Mouse (Mus musculus) gastrocnemius, adult 2 months (tissue): Measurements from ENCODE around the gene Csnk1e. TPM values are rescaled to one million over a fixed set of nuclear protein-coding genes. Genes with fewer than 3 reads are reported as not detected.

Experiments
- DNase-seq: peaks from one replicate; pipeline ENCODE4 v3.0.0; 2022
- H3K27ac ChIP-seq: fragments of 200-600 bp; 2 replicates; pipeline ENCODE4 v1.8.1; 2022; ENCODE audit warnings: mild to moderate bottlenecking
- H3K4me3 ChIP-seq: fragments of 200-600 bp; 2 replicates; pipeline ENCODE4 v1.8.1; 2022; ENCODE audit warnings: mild to moderate bottlenecking, moderate library complexity
- CTCF ChIP-seq: fragments of 200-600 bp; IDR thresholded peaks from 2 replicates; pipeline ENCODE4 v1.8.1; 2022; ENCODE audit warnings: antibody characterized with exemption, mild to moderate bottlenecking, moderate library complexity
- intact Hi-C: fragments of 180-260 bp; cut with DNase I; formaldehyde crosslinking; loops from one replicate; pipeline ENCODE4 v1.15.1; 2025
- long read RNA-seq, 2 experiments: library from polyadenylated mRNA; stranded (forward); transcript quantifications; one replicate each; pipeline ENCODE4 v2.0.0; 2021
- total RNA-seq, 2 experiments: library from RNA; stranded (reverse); gene quantifications; 2 replicates each; pipeline ENCODE4 v1.2.3; 2021

Csnk1e gene
- 10 to 100 TPM; 41.8 to 61.4 TPM for total RNA-seq
- long read RNA-seq, experiment 1, transcript Csnk1e-202 (11 exons, 1,391 nt), result major isoform, 42 of 61 reads
- long read RNA-seq, experiment 1, transcript Csnk1e-201 (11 exons, 2,694 nt), result minor isoform, 6 of 61 reads
- long read RNA-seq, experiment 1, partial matches to known transcripts, result 2 of 61 reads
- long read RNA-seq, experiment 1, other reads (novel, unspliced or antisense), result 10 of 61 reads
- long read RNA-seq, experiment 2, transcript Csnk1e-201 (11 exons, 2,694 nt), result minor isoform, 7 of 72 reads
- long read RNA-seq, experiment 2, transcript Csnk1e-202 (11 exons, 1,391 nt), result major isoform, 49 of 72 reads
- long read RNA-seq, experiment 2, partial matches to known transcripts, result 0 of 72 reads
- long read RNA-seq, experiment 2, other reads (novel, unspliced or antisense), result 14 of 72 reads

GRCm38 (mm10) chr15:79455106-79455810 lies at the start of gene Csnk1e:
TSS of gene Csnk1e (minus strand) at chr15:79455566.
- Histone ChIP-seq H3K4me3 (peak within 1 kb of the TSS; percentile 62), H3K27ac (0 out of 2 replicates have a peak within 1 kb of the TSS, but pooled peaks have one; percentile 12)
- peak; percentile 80 for DNase-seq
- intact Hi-C loops, result no loop called here
- TF ChIP-seq CTCF, result no peak

GRCm38 (mm10) chr15:79504707-79505452 lies 49.5 kb upstream of the Csnk1e start, which contains the start of gene Kcnj4:
TSS of gene Kcnj4 (minus strand) at chr15:79505241.
- intact Hi-C loops, result no loop called here
- H3K4me3 ChIP-seq, result peak within 1 kb of the TSS; percentile 84
- DNase-seq, result no peak
- H3K27ac ChIP-seq, result 0 out of 2 replicates have a peak within 1 kb of the TSS, but pooled peaks have one; percentile 16
- no peak for TF ChIP-seq CTCF

- Histone ChIP-seq H3K27ac (no peak overlapping the region), H3K4me3 (no peak overlapping the region)
- intact Hi-C loops, result no loop called here
- no peak for DNase-seq
- no peak for TF ChIP-seq CTCF
Observed at GRCm38 (mm10) chr15:79503438-79503837, 48.1 kb upstream of the Csnk1e start.

GRCm38 (mm10) chr15:79502891-79503341 lies 47.5 kb upstream of the Csnk1e start:
- no peak overlapping the region for H3K4me3 ChIP-seq
- DNase-seq, result no peak
- intact Hi-C loops, result no loop called here
- no peak overlapping the region for H3K27ac ChIP-seq
- TF ChIP-seq CTCF, result no peak

- no peak for DNase-seq
- H3K27ac ChIP-seq, result no peak overlapping the region
- H3K4me3 ChIP-seq, result no peak overlapping the region
- intact Hi-C loops, result no loop called here
- no peak for TF ChIP-seq CTCF
Observed at GRCm38 (mm10) chr15:79500110-79500509, 44.7 kb upstream of the Csnk1e start.

- H3K27ac ChIP-seq, result no peak overlapping the region
- intact Hi-C loops, result no loop called here
- no peak for TF ChIP-seq CTCF
- H3K4me3 ChIP-seq, result no peak overlapping the region
- no peak for DNase-seq
Observed at GRCm38 (mm10) chr15:79493527-79493926, 38.2 kb upstream of the Csnk1e start.

GRCm38 (mm10) chr15:79489463-79489862 lies 34.1 kb upstream of the Csnk1e start:
- H3K27ac ChIP-seq, result no peak overlapping the region
- TF ChIP-seq CTCF, result no peak
- H3K4me3 ChIP-seq, result no peak overlapping the region
- intact Hi-C loops, result no loop called here
- DNase-seq, result no peak

- H3K27ac ChIP-seq, result no peak overlapping the region
- no peak overlapping the region for H3K4me3 ChIP-seq
- intact Hi-C loops, result no loop called here
- no peak for DNase-seq
- TF ChIP-seq CTCF, result no peak
Observed at GRCm38 (mm10) chr15:79481181-79481688, 25.9 kb upstream of the Csnk1e start.

GRCm38 (mm10) chr15:79477227-79477626 lies 21.9 kb upstream of the Csnk1e start:
- DNase-seq, result no peak
- Histone ChIP-seq H3K4me3 (no peak overlapping the region), H3K27ac (no peak overlapping the region)
- no peak for TF ChIP-seq CTCF
- intact Hi-C loops, result no loop called here

DNA sequence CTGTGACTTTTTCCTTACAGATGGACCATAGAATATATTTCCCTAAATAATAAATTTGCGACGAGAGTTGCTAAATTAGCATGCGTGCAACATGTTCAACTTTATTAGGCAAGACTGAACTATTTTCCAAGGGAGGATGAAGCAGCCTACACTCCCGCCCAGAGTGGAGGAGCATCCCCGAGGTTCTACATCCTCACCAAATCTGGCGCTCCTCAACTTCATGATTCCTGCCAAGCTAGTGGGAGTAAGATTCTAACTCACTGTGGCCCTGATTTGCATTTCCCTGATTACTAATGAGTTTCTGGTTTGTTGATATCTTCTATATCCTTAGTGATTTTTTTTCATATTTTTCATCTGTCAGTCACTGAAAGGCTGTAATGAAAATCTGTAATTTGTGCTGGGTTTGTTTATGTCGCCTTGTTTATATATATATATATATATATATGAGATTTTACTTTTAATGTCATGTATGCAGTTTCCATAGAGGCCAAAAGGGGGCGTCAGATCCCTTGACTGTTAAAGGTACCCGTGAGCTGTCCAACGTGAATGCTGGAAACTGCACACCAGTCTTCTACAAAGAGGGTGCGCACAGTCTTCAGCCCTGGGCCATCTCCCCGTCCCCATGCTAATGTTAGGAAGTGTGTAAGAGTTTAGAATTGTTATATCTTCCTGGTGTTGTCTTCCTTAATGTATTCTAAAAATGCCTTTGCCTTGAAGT lies 18.4 kb upstream of the Csnk1e start:
- TF ChIP-seq CTCF, result peak; percentile 21; the same call in 1 of the 2 replicates
- no peak overlapping the region for H3K27ac ChIP-seq
- no peak for DNase-seq
- intact Hi-C loops, result no loop called here
- H3K4me3 ChIP-seq, result no peak overlapping the region

DNA sequence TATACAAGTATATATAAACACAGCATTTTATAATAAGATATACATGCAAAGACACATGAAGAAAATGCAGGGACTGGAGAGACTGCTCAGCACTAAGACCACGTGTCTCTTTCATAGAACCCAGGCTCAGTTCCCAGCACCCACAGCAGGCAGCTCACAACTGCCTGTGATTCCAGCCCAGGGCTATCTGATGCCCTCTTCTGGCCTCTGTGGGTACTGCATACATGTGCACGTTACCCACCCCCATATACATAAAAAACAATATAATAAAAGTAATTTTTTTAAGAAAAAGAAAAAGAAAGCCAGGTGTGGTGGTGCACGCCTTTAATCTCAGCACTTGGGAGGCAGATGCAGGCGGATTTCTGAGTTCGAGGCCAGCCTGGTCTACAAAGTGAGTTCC lies 17.7 kb upstream of the Csnk1e start:
- DNase-seq, result no peak
- peak; percentile 46 for TF ChIP-seq CTCF
- intact Hi-C loops, result no loop called here
- Histone ChIP-seq H3K27ac (no peak overlapping the region), H3K4me3 (no peak overlapping the region)

DNA sequence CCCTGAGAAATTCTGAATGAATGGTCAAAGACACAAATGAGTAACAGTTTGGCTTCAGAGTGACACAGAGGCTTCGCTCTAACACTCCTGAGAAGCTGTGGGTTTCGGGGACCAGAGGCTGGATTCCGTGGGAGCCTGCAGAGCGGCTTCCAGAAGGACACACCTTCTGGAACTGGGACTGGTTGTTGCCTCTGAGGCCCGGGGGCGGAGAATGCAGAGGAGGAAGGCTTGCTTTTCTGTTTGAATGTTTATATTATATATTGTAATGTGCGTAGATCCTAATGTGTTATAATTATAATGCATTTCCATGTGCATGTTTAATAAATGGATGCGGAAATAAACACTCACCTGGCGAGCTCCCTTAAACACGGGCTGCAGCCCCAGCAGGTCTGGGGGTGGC lies 15.7 kb upstream of the Csnk1e start:
- Histone ChIP-seq H3K27ac (no peak overlapping the region), H3K4me3 (no peak overlapping the region)
- no peak for DNase-seq
- intact Hi-C loops, result no loop called here
- TF ChIP-seq CTCF, result no peak
